Mouse (Mus musculus): Measurements from ENCODE around the gene Lhx6. TPM values are rescaled to one million over a fixed set of nuclear protein-coding genes. Genes with fewer than 3 reads are reported as not detected.

The Lhx6 gene
- polyA plus RNA-seq, 1 experiment from 2014 or later = 1.3 TPM

DNA sequence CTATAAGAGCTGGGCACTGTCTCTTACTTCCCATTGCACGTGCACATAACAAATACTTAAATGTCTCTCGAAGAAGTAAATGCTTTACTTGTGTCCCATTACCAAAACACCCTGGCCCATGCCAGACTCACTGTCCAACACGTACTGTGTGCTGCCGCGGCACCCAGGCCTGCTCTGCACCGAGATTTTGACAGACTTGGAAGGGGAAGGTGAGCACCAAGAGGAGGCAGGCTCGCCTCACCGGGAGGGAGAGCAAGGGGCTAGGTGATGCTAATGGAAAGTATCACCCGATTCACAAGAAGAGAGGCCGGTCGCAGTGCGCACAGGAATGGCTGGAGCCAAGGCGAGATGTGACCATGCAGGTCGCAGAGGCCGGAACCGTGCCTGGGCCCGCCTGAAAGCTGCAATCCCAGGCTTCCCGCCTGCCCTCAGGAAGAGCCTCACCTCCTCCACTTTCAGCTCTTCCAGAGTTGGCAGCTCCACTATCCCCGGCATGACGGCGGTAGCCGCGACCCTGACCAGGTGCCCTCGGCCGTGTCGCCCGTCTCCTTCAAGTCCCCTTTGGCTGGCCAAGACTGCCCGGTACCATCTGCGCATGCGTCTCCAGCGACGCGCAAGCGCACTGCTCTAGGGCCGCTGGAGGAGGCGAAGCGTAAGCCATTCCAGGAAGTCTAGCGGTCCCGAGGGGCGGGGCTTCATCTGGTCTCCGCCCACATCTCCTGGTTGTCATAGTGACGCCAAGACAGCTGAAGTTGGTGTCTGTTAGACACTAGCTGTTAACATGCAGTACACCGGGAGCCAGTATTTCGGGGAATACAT is 56.3 kb downstream of the Lhx6 start, which contains the start of the genes Ndufa8 and Morn5:
TSS of gene Ndufa8 (minus strand) at position 659 of the 819 bp plus-strand sequence.
TSS of gene Morn5 (plus strand) at position 711 of the 819 bp plus-strand sequence.
- Histone ChIP-seq H3K4me1 (ENCODE audit: insufficient read depth) (peaks cover 7% of the 10 kb centered on the region), H3K9me3 (ENCODE audit: low read length) (no peaks in the 10 kb centered on the region), H3K27me3 (ENCODE audit: insufficient read depth, low read length) (no peaks in the 10 kb centered on the region), H3K27ac (ENCODE audit: low read depth) (peak within 1 kb of the TSS; percentile 82), H3K36me3 (replicated peaks; ENCODE audit: insufficient read depth, low read length) (peaks cover 13% of the 10 kb centered on the region), H3K4me3 (ENCODE audit: low read depth, low read length) (peak within 1 kb of the TSS; percentile 89), H3K9ac (replicated peaks) (peak within 1 kb of the TSS; percentile 90), H3K4me2 (ENCODE audit: low read depth, low read length) (peak within 1 kb of the TSS; percentile 79)
- ATAC-seq (peak; percentile 97), DNase-seq (peak; percentile 98)
- no peak for TF ChIP-seq EP300 (IDR thresholded peaks at IDR 0.05; ENCODE audit: low read depth)
- TF ChIP-seq CTCF (IDR thresholded peaks at IDR 0.05; ENCODE audit: low read depth) = no peak
- under 1% methylated on average over 44 of the region's 44 CpGs for WGBS (ENCODE audit: insufficient replicate concordance)

DNA sequence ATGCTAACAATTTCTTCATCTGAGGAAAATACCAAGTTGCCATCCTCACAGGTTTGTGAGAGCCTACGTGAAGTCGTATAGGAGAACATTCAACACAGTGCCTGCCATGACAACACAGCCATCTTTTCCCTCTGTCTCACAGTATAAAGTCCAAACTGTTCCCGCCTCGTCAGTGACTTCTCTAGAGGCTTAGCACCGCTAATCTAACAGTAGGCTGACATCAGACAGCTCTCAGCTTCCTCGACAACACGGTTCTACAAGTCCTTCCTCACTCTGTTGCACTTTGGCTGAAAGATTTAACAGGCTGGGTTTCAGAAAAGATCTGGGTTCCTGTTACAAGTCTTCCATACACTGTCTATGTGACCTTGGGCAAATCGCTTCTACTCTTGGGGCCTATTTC is 57.0 kb downstream of the Lhx6 start:
- Histone ChIP-seq H3K4me3 (ENCODE audit: low read depth, low read length) (peak overlapping the region; percentile 89), H3K9ac (replicated peaks) (peak overlapping the region; percentile 90), H3K27ac (ENCODE audit: low read depth) (peak overlapping the region; percentile 82), H3K4me2 (ENCODE audit: low read depth, low read length) (peak overlapping the region; percentile 79), H3K27me3 (ENCODE audit: insufficient read depth, low read length) (no peaks in the 10 kb centered on the region), H3K9me3 (ENCODE audit: low read length) (no peaks in the 10 kb centered on the region), H3K36me3 (replicated peaks; ENCODE audit: insufficient read depth, low read length) (peaks cover 16% of the 10 kb centered on the region), H3K4me1 (ENCODE audit: insufficient read depth) (peaks cover 7% of the 10 kb centered on the region)
- TF ChIP-seq EP300 (IDR thresholded peaks at IDR 0.05; ENCODE audit: low read depth) = no peak
- WGBS (ENCODE audit: insufficient replicate concordance) = 32% methylated on average over 8 of the region's 8 CpGs
- no peak for DNase-seq
- no peak; the same call in 1 of the 2 replicates for ATAC-seq

DNA sequence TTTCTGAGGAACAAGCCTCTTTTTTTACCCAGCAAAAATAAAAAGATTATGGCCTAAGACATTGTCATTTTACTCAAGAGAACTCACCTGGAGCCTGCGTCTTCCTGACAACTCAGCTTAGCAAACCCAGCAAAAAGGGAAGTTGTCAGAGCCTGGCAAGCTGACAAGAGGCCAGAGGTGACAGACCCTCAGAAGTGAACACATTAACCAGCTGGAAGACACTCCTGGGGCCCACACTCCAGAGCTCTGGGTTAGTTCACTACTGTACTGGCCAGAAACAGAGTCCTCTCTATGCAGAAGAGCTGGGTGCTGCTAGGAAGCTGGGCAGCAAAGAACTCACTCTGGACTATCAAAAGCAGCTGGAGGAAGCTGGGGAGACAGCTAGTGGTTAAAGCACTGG is 64.3 kb downstream of the Lhx6 start:
- H3K4me1 ChIP-seq (ENCODE audit: insufficient read depth) = peaks cover 10% of the 10 kb centered on the region
- no peak overlapping the region; the same call in 1 of the 2 replicates for H3K9ac ChIP-seq (replicated peaks)
- WGBS (ENCODE audit: insufficient replicate concordance) = 45% methylated on average over 1 of the region's 1 CpGs
- no peak overlapping the region for H3K4me3 ChIP-seq (ENCODE audit: low read depth, low read length)
- ATAC-seq (no peak), DNase-seq (peak; percentile 31)
- H3K9me3 ChIP-seq (ENCODE audit: low read length) = no peaks in the 10 kb centered on the region
- no peak overlapping the region for H3K4me2 ChIP-seq (ENCODE audit: low read depth, low read length)
- peaks cover 36% of the 10 kb centered on the region for H3K36me3 ChIP-seq (replicated peaks; ENCODE audit: insufficient read depth, low read length)
- H3K27ac ChIP-seq (ENCODE audit: low read depth) = no peak overlapping the region
- no peaks in the 10 kb centered on the region for H3K27me3 ChIP-seq (ENCODE audit: insufficient read depth, low read length)
- TF ChIP-seq CTCF (IDR thresholded peaks at IDR 0.05; ENCODE audit: low read depth) (no peak), EP300 (IDR thresholded peaks at IDR 0.05; ENCODE audit: low read depth) (no peak)

DNA sequence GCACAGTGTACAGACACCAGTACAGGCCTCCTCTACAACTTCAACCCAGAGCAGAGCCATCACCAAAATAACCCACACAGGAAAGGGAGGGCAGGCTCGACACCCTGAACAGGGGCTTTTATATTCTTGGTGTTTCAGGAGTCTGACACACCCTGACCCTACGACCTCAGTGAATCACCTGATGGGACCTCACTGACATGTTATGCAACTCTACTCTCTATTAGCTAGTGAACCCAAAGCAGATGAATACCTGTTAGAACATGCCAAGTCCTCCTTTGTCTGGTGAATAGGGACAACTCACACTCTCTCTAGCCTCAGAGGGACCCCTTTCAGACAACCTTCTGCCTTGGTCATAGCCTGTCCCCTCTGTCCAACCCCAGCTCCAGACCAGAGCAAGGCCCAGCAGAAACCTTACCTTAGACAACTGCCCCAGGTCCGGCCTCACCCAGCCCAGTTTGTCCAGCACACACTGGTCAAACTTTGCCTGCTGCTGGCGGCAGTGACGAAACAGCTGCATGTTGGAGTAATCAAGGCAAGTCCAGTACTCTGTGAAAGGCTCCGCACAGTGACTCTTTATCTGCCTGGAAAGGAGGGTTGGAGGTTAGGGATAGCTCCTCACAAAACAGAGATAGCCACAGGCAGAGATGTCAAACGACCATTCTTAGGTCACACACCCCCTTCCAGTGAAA is 65.8 kb downstream of the Lhx6 start:
- peak; percentile 92 for ATAC-seq
- DNase-seq = peak; percentile 45
- TF ChIP-seq CTCF (IDR thresholded peaks at IDR 0.05; ENCODE audit: low read depth) (no peak), EP300 (IDR thresholded peaks at IDR 0.05; ENCODE audit: low read depth) (no peak)

DNA sequence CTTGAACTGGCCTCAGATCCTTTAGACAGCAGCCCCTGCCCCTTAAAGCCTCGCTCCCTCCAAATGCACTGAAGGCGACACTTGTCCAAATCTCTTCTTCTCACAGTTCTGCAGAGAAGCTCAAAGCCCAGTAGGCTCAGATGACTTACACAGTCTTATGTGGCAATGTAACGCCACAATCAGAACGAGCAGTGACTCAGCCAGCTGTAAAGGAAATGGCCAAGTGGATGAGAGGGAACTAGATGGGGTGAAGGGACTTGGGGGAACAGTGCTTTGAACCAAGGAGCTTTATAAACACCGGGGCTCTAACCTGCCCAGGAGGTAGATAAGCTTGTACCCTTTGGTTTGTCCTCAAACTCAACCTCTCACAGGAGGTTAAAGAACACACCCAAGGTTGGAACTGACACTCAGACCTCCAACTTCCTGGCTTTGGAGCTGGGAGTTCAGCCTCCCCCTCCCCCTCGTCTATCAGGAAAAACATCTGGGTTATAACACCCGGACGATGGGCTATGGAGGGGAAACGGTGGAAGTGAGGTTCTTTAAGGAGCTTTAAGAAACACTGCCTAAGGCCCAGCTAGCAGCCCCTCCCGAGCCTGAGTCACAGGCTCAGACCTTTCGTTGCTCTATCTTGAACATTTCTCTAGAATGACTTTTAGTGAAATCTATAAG is 69.7 kb downstream of the Lhx6 start:
- no peak overlapping the region for H3K4me2 ChIP-seq (ENCODE audit: low read depth, low read length)
- H3K27me3 ChIP-seq (ENCODE audit: insufficient read depth, low read length) = no peaks in the 10 kb centered on the region
- H3K4me1 ChIP-seq (ENCODE audit: insufficient read depth) = peaks cover 3% of the 10 kb centered on the region; the same call in 1 of the 2 replicates
- no peak overlapping the region for H3K9ac ChIP-seq (replicated peaks)
- WGBS (ENCODE audit: insufficient replicate concordance) = 37% methylated on average over 11 of the region's 11 CpGs
- DNase-seq (no peak), ATAC-seq (no peak)
- H3K27ac ChIP-seq (ENCODE audit: low read depth) = no peak overlapping the region
- H3K4me3 ChIP-seq (ENCODE audit: low read depth, low read length) = no peak overlapping the region
- peaks cover 28% of the 10 kb centered on the region for H3K36me3 ChIP-seq (replicated peaks; ENCODE audit: insufficient read depth, low read length)
- TF ChIP-seq CTCF (IDR thresholded peaks at IDR 0.05; ENCODE audit: low read depth) (no peak), EP300 (IDR thresholded peaks at IDR 0.05; ENCODE audit: low read depth) (no peak)
- no peaks in the 10 kb centered on the region for H3K9me3 ChIP-seq (ENCODE audit: low read length)

More for the DNA sequence above, 65.8 kb downstream of the Lhx6 start:
- Histone ChIP-seq H3K36me3 (replicated peaks; ENCODE audit: insufficient read depth, low read length) (peaks cover 36% of the 10 kb centered on the region), H3K9me3 (ENCODE audit: low read length) (no peaks in the 10 kb centered on the region), H3K4me3 (ENCODE audit: low read depth, low read length) (no peak overlapping the region), H3K27me3 (ENCODE audit: insufficient read depth, low read length) (no peaks in the 10 kb centered on the region), H3K9ac (replicated peaks) (no peak overlapping the region), H3K27ac (ENCODE audit: low read depth) (peak overlapping the region; percentile 34), H3K4me1 (ENCODE audit: insufficient read depth) (peaks cover 10% of the 10 kb centered on the region), H3K4me2 (ENCODE audit: low read depth, low read length) (no peak overlapping the region)
- WGBS (ENCODE audit: insufficient replicate concordance) = 62% methylated on average over 7 of the region's 7 CpGs

DNA sequence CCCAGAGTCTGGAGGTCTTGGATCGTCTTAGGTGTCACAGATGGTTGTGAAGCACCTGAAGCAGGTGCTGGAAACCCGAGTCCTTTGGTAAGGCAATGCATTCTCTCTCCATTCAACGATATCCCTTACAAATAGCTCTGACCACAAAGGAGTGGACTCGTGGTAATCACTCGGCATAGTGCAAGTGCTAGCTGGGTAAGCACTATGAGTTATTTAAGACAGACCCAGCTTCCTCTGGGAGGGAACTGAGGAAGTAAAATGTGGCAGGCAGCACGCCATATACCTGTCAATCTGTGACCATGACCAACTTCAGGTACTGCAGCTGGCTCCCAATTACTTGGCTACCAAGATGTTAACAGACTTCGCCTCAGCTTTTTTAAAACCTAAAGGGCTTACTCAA is 70.3 kb downstream of the Lhx6 start:
- no peaks in the 10 kb centered on the region for H3K27me3 ChIP-seq (ENCODE audit: insufficient read depth, low read length)
- H3K4me3 ChIP-seq (ENCODE audit: low read depth, low read length) = no peak overlapping the region
- H3K36me3 ChIP-seq (replicated peaks; ENCODE audit: insufficient read depth, low read length) = peaks cover 28% of the 10 kb centered on the region
- ATAC-seq = no peak
- no peak for DNase-seq
- TF ChIP-seq EP300 (IDR thresholded peaks at IDR 0.05; ENCODE audit: low read depth) (no peak), CTCF (IDR thresholded peaks at IDR 0.05; ENCODE audit: low read depth) (no peak)
- no peaks in the 10 kb centered on the region for H3K9me3 ChIP-seq (ENCODE audit: low read length)
- no peak overlapping the region for H3K9ac ChIP-seq (replicated peaks)
- peaks cover 2% of the 10 kb centered on the region; the same call in 1 of the 2 replicates for H3K4me1 ChIP-seq (ENCODE audit: insufficient read depth)
- no peak overlapping the region for H3K4me2 ChIP-seq (ENCODE audit: low read depth, low read length)
- 49% methylated on average over 7 of the region's 7 CpGs for WGBS (ENCODE audit: insufficient replicate concordance)
- no peak overlapping the region for H3K27ac ChIP-seq (ENCODE audit: low read depth)
